Mouse (Mus musculus) frontal cortex, postnatal 25 days (tissue): ENCODE results near the gene Igfbp7.
A peak's percentile ranks its signal among the peaks of the same experiment; 100 is the strongest.
"Not testable (repeated sequence)": the region's sequence is repeated elsewhere in the genome, so short reads cannot be mapped to it uniquely, and the experiment has no call there.

Source experiments
- DNase-seq, 2 experiments: peaks; one replicate each; pipeline ENCODE4 v3.0.0; 2022; ENCODE audit warnings: low spot score in 2 of 2

Gene Igfbp7

GRCm38 (mm10) chr5:77407341-77408298 lies at the start of gene Igfbp7:
TSS of gene Igfbp7 (minus strand) at chr5:77408041.
- DNase-seq, result peak; percentile 48 to 50

GRCm38 (mm10) chr5:77452103-77452502 lies 44.3 kb upstream of the Igfbp7 start:
- no peak for DNase-seq

GRCm38 (mm10) chr5:77449531-77449930 lies 41.7 kb upstream of the Igfbp7 start:
- DNase-seq, result no peak

- DNase-seq, result no peak
Measured at GRCm38 (mm10) chr5:77445431-77445830, 37.6 kb upstream of the Igfbp7 start.

- no peak for DNase-seq
Measured at GRCm38 (mm10) chr5:77443889-77444573, 36.2 kb upstream of the Igfbp7 start.

GRCm38 (mm10) chr5:77442856-77443623 lies 35.2 kb upstream of the Igfbp7 start:
- DNase-seq, result no peak

- DNase-seq, result no peak
Measured at GRCm38 (mm10) chr5:77436308-77436707, 28.5 kb upstream of the Igfbp7 start.

GRCm38 (mm10) chr5:77434060-77434459 lies 26.2 kb upstream of the Igfbp7 start:
- no peak for DNase-seq

GRCm38 (mm10) chr5:77433561-77433960 lies 25.7 kb upstream of the Igfbp7 start:
- no peak for DNase-seq

GRCm38 (mm10) chr5:77433119-77433518 lies 25.3 kb upstream of the Igfbp7 start:
- DNase-seq, result no peak

GRCm38 (mm10) chr5:77432446-77432845 lies 24.6 kb upstream of the Igfbp7 start:
- no peak for DNase-seq

GRCm38 (mm10) chr5:77431068-77431467 lies 23.2 kb upstream of the Igfbp7 start:
- no peak for DNase-seq

- no peak for DNase-seq
Measured at GRCm38 (mm10) chr5:77430471-77430870, 22.6 kb upstream of the Igfbp7 start.

GRCm38 (mm10) chr5:77430049-77430448 lies 22.2 kb upstream of the Igfbp7 start:
- DNase-seq, result no peak

- DNase-seq, result no peak
Measured at GRCm38 (mm10) chr5:77428526-77428925, 20.7 kb upstream of the Igfbp7 start.

GRCm38 (mm10) chr5:77427986-77428385 lies 20.1 kb upstream of the Igfbp7 start:
- DNase-seq, result no peak

- no peak for DNase-seq
Measured at GRCm38 (mm10) chr5:77425721-77426500, 18.1 kb upstream of the Igfbp7 start.

GRCm38 (mm10) chr5:77419537-77419936 lies 11.7 kb upstream of the Igfbp7 start:
- not testable (repeated sequence) for DNase-seq

GRCm38 (mm10) chr5:77416058-77416457 lies 8.2 kb upstream of the Igfbp7 start:
- no peak for DNase-seq

GRCm38 (mm10) chr5:77408530-77408929 lies 689 bp upstream of the Igfbp7 start:
- no peak for DNase-seq

GRCm38 (mm10) chr5:77406371-77406871 lies 1.4 kb downstream of the Igfbp7 start:
- DNase-seq, result no peak
